Mouse (Mus musculus): ENCODE results near the gene Cdk5rap2. TPM values are rescaled to one million over a fixed set of nuclear protein-coding genes. Genes with fewer than 3 reads are reported as not detected.

The Cdk5rap2 gene
- total RNA-seq, 1 experiment = 23.9 TPM

GRCm38 (mm10) chr4:70245706-70246105 lies 164.5 kb downstream of the Cdk5rap2 start:
- no peak overlapping the region for H3K9ac ChIP-seq (ENCODE audit: insufficient read depth, low read depth, low read length, poor library complexity, severe bottlenecking)
- H3K4me1 ChIP-seq (ENCODE audit: control insufficient read depth in 2 of 2, insufficient read depth in 2 of 2, low read length in 2 of 2, poor library complexity in 1 of 2) = no peaks in the 10 kb centered on the region
- in situ Hi-C loops (cut with MboI; ENCODE audit: low sequenced_read_pairs in 2 of 2, unreplicated experiment in 2 of 2) = no loop called here
- H3K36me3 ChIP-seq (ENCODE audit: control insufficient read depth, insufficient read depth, low read length, poor library complexity, severe bottlenecking) = peaks cover 15% of the 10 kb centered on the region
- no peak for DNase-seq (ENCODE audit: low read depth, low spot score)
- TF ChIP-seq ZNF384 (IDR thresholded peaks at IDR 0.05; ENCODE audit: low read depth, low read length) (no peak), ZC3H11A (IDR thresholded peaks at IDR 0.05; ENCODE audit: borderline replicate concordance, low read depth, low read length) (no peak), HCFC1 (IDR thresholded peaks at IDR 0.05; ENCODE audit: borderline replicate concordance, insufficient read depth, low read length) (no peak), CHD2 (IDR thresholded peaks at IDR 0.05; ENCODE audit: low read depth, low read length) (no peak), MAFK (IDR thresholded peaks at IDR 0.05; ENCODE audit: insufficient read depth, low read depth, low read length) (no peak)
- no peak overlapping the region for H3K27ac ChIP-seq (ENCODE audit: insufficient read depth, low read depth, low read length, poor library complexity, severe bottlenecking)
- H3K4me3 ChIP-seq (ENCODE audit: insufficient read depth in 1 of 2, low read depth in 1 of 2, low read length in 2 of 2, poor library complexity in 1 of 2, severe bottlenecking in 1 of 2) = no peak overlapping the region
- no peaks in the 10 kb centered on the region for H3K9me3 ChIP-seq (ENCODE audit: control insufficient read depth, insufficient read depth, low read depth, low read length)

GRCm38 (mm10) chr4:70243561-70244120 lies 166.6 kb downstream of the Cdk5rap2 start:
- Histone ChIP-seq H3K36me3 (ENCODE audit: control insufficient read depth, insufficient read depth, low read length, poor library complexity, severe bottlenecking) (peaks cover 14% of the 10 kb centered on the region), H3K27ac (ENCODE audit: insufficient read depth, low read depth, low read length, poor library complexity, severe bottlenecking) (no peak overlapping the region), H3K9me3 (ENCODE audit: control insufficient read depth, insufficient read depth, low read depth, low read length) (no peaks in the 10 kb centered on the region), H3K4me3 (ENCODE audit: insufficient read depth in 1 of 2, low read depth in 1 of 2, low read length in 2 of 2, poor library complexity in 1 of 2, severe bottlenecking in 1 of 2) (no peak overlapping the region), H3K9ac (ENCODE audit: insufficient read depth, low read depth, low read length, poor library complexity, severe bottlenecking) (no peak overlapping the region), H3K4me1 (ENCODE audit: control insufficient read depth in 2 of 2, insufficient read depth in 2 of 2, low read length in 2 of 2, poor library complexity in 1 of 2) (no peaks in the 10 kb centered on the region)
- in situ Hi-C loops (cut with MboI; ENCODE audit: low sequenced_read_pairs in 2 of 2, unreplicated experiment in 2 of 2) = no loop called here
- TF ChIP-seq ZC3H11A (IDR thresholded peaks at IDR 0.05; ENCODE audit: borderline replicate concordance, low read depth, low read length) (no peak), MAFK (IDR thresholded peaks at IDR 0.05; ENCODE audit: insufficient read depth, low read depth, low read length) (no peak), CHD2 (IDR thresholded peaks at IDR 0.05; ENCODE audit: low read depth, low read length) (no peak), HCFC1 (IDR thresholded peaks at IDR 0.05; ENCODE audit: borderline replicate concordance, insufficient read depth, low read length) (no peak), ZNF384 (IDR thresholded peaks at IDR 0.05; ENCODE audit: low read depth, low read length) (no peak)
- no peak for DNase-seq (ENCODE audit: low read depth, low spot score)

GRCm38 (mm10) chr4:70239731-70240130 lies 170.5 kb downstream of the Cdk5rap2 start:
- no peak for DNase-seq (ENCODE audit: low read depth, low spot score)
- Histone ChIP-seq H3K36me3 (ENCODE audit: control insufficient read depth, insufficient read depth, low read length, poor library complexity, severe bottlenecking) (peaks cover 21% of the 10 kb centered on the region), H3K9ac (ENCODE audit: insufficient read depth, low read depth, low read length, poor library complexity, severe bottlenecking) (no peak overlapping the region), H3K4me3 (ENCODE audit: insufficient read depth in 1 of 2, low read depth in 1 of 2, low read length in 2 of 2, poor library complexity in 1 of 2, severe bottlenecking in 1 of 2) (no peak overlapping the region), H3K4me1 (ENCODE audit: control insufficient read depth in 2 of 2, insufficient read depth in 2 of 2, low read length in 2 of 2, poor library complexity in 1 of 2) (no peaks in the 10 kb centered on the region), H3K27ac (ENCODE audit: insufficient read depth, low read depth, low read length, poor library complexity, severe bottlenecking) (no peak overlapping the region), H3K9me3 (ENCODE audit: control insufficient read depth, insufficient read depth, low read depth, low read length) (no peaks in the 10 kb centered on the region)
- no peak for TF ChIP-seq CHD2 (IDR thresholded peaks at IDR 0.05; ENCODE audit: low read depth, low read length)
- TF ChIP-seq MAFK (IDR thresholded peaks at IDR 0.05; ENCODE audit: insufficient read depth, low read depth, low read length) = no peak
- no peak for TF ChIP-seq ZNF384 (IDR thresholded peaks at IDR 0.05; ENCODE audit: low read depth, low read length)
- TF ChIP-seq HCFC1 (IDR thresholded peaks at IDR 0.05; ENCODE audit: borderline replicate concordance, insufficient read depth, low read length) = no peak
- TF ChIP-seq ZC3H11A (IDR thresholded peaks at IDR 0.05; ENCODE audit: borderline replicate concordance, low read depth, low read length) = no peak
- in situ Hi-C loops (cut with MboI; ENCODE audit: low sequenced_read_pairs in 2 of 2, unreplicated experiment in 2 of 2) = no loop called here

- no peak overlapping the region for H3K27ac ChIP-seq (ENCODE audit: insufficient read depth, low read depth, low read length, poor library complexity, severe bottlenecking)
- H3K36me3 ChIP-seq (ENCODE audit: control insufficient read depth, insufficient read depth, low read length, poor library complexity, severe bottlenecking) = peaks cover 24% of the 10 kb centered on the region
- no peaks in the 10 kb centered on the region for H3K9me3 ChIP-seq (ENCODE audit: control insufficient read depth, insufficient read depth, low read depth, low read length)
- H3K4me3 ChIP-seq (ENCODE audit: insufficient read depth in 1 of 2, low read depth in 1 of 2, low read length in 2 of 2, poor library complexity in 1 of 2, severe bottlenecking in 1 of 2) = no peak overlapping the region
- in situ Hi-C loops (cut with MboI; ENCODE audit: low sequenced_read_pairs in 2 of 2, unreplicated experiment in 2 of 2) = no loop called here
- H3K9ac ChIP-seq (ENCODE audit: insufficient read depth, low read depth, low read length, poor library complexity, severe bottlenecking) = no peak overlapping the region
- no peak for DNase-seq (ENCODE audit: low read depth, low spot score)
- TF ChIP-seq MAFK (IDR thresholded peaks at IDR 0.05; ENCODE audit: insufficient read depth, low read depth, low read length) = no peak
- no peak for TF ChIP-seq ZC3H11A (IDR thresholded peaks at IDR 0.05; ENCODE audit: borderline replicate concordance, low read depth, low read length)
- no peak for TF ChIP-seq CHD2 (IDR thresholded peaks at IDR 0.05; ENCODE audit: low read depth, low read length)
- no peaks in the 10 kb centered on the region for H3K4me1 ChIP-seq (ENCODE audit: control insufficient read depth in 2 of 2, insufficient read depth in 2 of 2, low read length in 2 of 2, poor library complexity in 1 of 2)
Observed at GRCm38 (mm10) chr4:70238862-70239261, 171.4 kb downstream of the Cdk5rap2 start.

GRCm38 (mm10) chr4:70232383-70232782 lies 177.9 kb downstream of the Cdk5rap2 start:
- H3K9me3 ChIP-seq (ENCODE audit: control insufficient read depth, insufficient read depth, low read depth, low read length) = no peaks in the 10 kb centered on the region
- peaks cover 16% of the 10 kb centered on the region for H3K36me3 ChIP-seq (ENCODE audit: control insufficient read depth, insufficient read depth, low read length, poor library complexity, severe bottlenecking)
- H3K4me3 ChIP-seq (ENCODE audit: insufficient read depth in 1 of 2, low read depth in 1 of 2, low read length in 2 of 2, poor library complexity in 1 of 2, severe bottlenecking in 1 of 2) = no peak overlapping the region
- TF ChIP-seq MAFK (IDR thresholded peaks at IDR 0.05; ENCODE audit: insufficient read depth, low read depth, low read length) (no peak), HCFC1 (IDR thresholded peaks at IDR 0.05; ENCODE audit: borderline replicate concordance, insufficient read depth, low read length) (no peak), ZNF384 (IDR thresholded peaks at IDR 0.05; ENCODE audit: low read depth, low read length) (no peak), ZC3H11A (IDR thresholded peaks at IDR 0.05; ENCODE audit: borderline replicate concordance, low read depth, low read length) (no peak), CHD2 (IDR thresholded peaks at IDR 0.05; ENCODE audit: low read depth, low read length) (no peak)
- H3K27ac ChIP-seq (ENCODE audit: insufficient read depth, low read depth, low read length, poor library complexity, severe bottlenecking) = no peak overlapping the region
- no peak overlapping the region for H3K9ac ChIP-seq (ENCODE audit: insufficient read depth, low read depth, low read length, poor library complexity, severe bottlenecking)
- in situ Hi-C loops (cut with MboI; ENCODE audit: low sequenced_read_pairs in 2 of 2, unreplicated experiment in 2 of 2) = no loop called here
- no peaks in the 10 kb centered on the region for H3K4me1 ChIP-seq (ENCODE audit: control insufficient read depth in 2 of 2, insufficient read depth in 2 of 2, low read length in 2 of 2, poor library complexity in 1 of 2)
- DNase-seq (ENCODE audit: low read depth, low spot score) = no peak
